Mouse (Mus musculus): ENCODE results near the gene Tnpo3.

GRCm38 (mm10) chr6:29636322-29637092, 26.8 kb upstream of the Tnpo3 start:
- no peak for TF ChIP-seq ETS1 (conservative IDR thresholded peaks at IDR 0.05; ENCODE audit: low read depth, low read length)
- no peak for TF ChIP-seq ZC3H11A (IDR thresholded peaks at IDR 0.05; ENCODE audit: low read depth, low read length)
- no peak for TF ChIP-seq HCFC1 (IDR thresholded peaks at IDR 0.05; ENCODE audit: low read depth, low read length)
- TF ChIP-seq ZNF384 (IDR thresholded peaks at IDR 0.05; ENCODE audit: low read depth, low read length): no peak
- no peak for TF ChIP-seq PAX5 (IDR thresholded peaks at IDR 0.05; ENCODE audit: low read length)
- no peak for TF ChIP-seq SIN3A (IDR thresholded peaks at IDR 0.05; ENCODE audit: low read length)
- no peak for TF ChIP-seq CTCF (conservative IDR thresholded peaks at IDR 0.05 in 1 of 2, IDR thresholded peaks at IDR 0.05 in 1 of 2; ENCODE audit: low read depth in 2 of 2, low read length in 2 of 2)
- TF ChIP-seq MAX (IDR thresholded peaks at IDR 0.05; ENCODE audit: low read length): no peak
